Mouse (Mus musculus) lung, embryonic 14.5 days (tissue): ENCODE data around the gene Ripor2. TPM values are rescaled to one million over a fixed set of nuclear protein-coding genes. Genes with fewer than 3 reads are reported as not detected.

Source experiments
- ATAC-seq: fragments of 200-750 bp; cut with Nextera tagmentation; 2 replicates; pipeline ENCODE4 v1.8.0; 2017; ENCODE audit warnings: mild to moderate bottlenecking, moderate TSS enrichment, moderate library complexity; ENCODE audit not compliant: insufficient read depth
- DNase-seq: peaks from one replicate; pipeline ENCODE4 v3.0.0-alpha.2; 2015
- H3K27ac ChIP-seq: fragments of 300-500 bp; sonication (generic); 2 replicates; pipeline ENCODE4 v1.5.1; 2014; ENCODE audit warnings: low read depth, mild to moderate bottlenecking, moderate library complexity
- H3K27me3 ChIP-seq: fragments of 300-500 bp; sonication (generic); 2 replicates; pipeline ENCODE4 v1.6.1; 2014; ENCODE audit warnings: low read length, control low read depth; ENCODE audit not compliant: insufficient read depth
- H3K36me3 ChIP-seq: fragments of 300-500 bp; sonication (generic); 2 replicates; pipeline ENCODE4 v1.6.1; 2014; ENCODE audit warnings: control low read depth; ENCODE audit not compliant: insufficient read depth
- H3K4me1 ChIP-seq: fragments of 300-500 bp; sonication (generic); 2 replicates; pipeline ENCODE4 v1.6.1; 2014; ENCODE audit warnings: antibody characterized with exemption, control low read depth; ENCODE audit not compliant: insufficient read depth
- H3K4me2 ChIP-seq: fragments of 300-500 bp; sonication (generic); 2 replicates; pipeline ENCODE4 v1.6.1; 2014; ENCODE audit warnings: mild to moderate bottlenecking
- H3K4me3 ChIP-seq: fragments of 300-500 bp; sonication (generic); 2 replicates; pipeline ENCODE4 v1.5.1; 2014; ENCODE audit warnings: low read depth, low read length
- H3K9ac ChIP-seq: fragments of 300-500 bp; sonication (generic); 2 replicates; pipeline ENCODE4 v1.6.1; 2014
- H3K9me3 ChIP-seq: fragments of 300-500 bp; sonication (generic); 2 replicates; pipeline ENCODE4 v1.6.1; 2016; ENCODE audit warnings: low read depth, low read length, control low read depth
- CTCF ChIP-seq: IDR thresholded peaks from 2 replicates; pipeline ENCODE4 v1.5.1; 2016; ENCODE audit warnings: antibody characterized with exemption, low read depth
- WGBS: fragments of 180-500 bp; shearing (Covaris S2); extraction: QIAGEN DNeasy Blood & Tissue Kit; methylation state at CpG from one replicate; pipeline ENCODE4 v1.1.7; 2014; 5-methylcytosine and 5-hydroxymethylcytosine counted together
- polyA plus RNA-seq: library from polyadenylated mRNA; unstranded; fragments of >200 nt; fragmentation: Nextera tagmentation; extraction: Ambion mirVana; gene quantifications from 2 replicates; pipeline ENCODE4 v1.2.1, GENCODE M21; 2014

Ripor2 gene
- polyA plus RNA-seq, 1 experiment from 2014 or later: 5.6 TPM

GRCm38 (mm10) chr13:24599631-24600041, 17.6 kb downstream of the Ripor2 start:
- Histone ChIP-seq H3K4me2 (no peak overlapping the region), H3K27ac (no peak overlapping the region), H3K9ac (no peak overlapping the region), H3K4me1 (peaks cover 14% of the 10 kb centered on the region), H3K36me3 (no peaks in the 10 kb centered on the region), H3K4me3 (no peak overlapping the region), H3K9me3 (no peaks in the 10 kb centered on the region; the same call in 1 of the 2 replicates), H3K27me3 (no peaks in the 10 kb centered on the region)
- ATAC-seq: no peak
- no peak for TF ChIP-seq CTCF
- WGBS: 81% methylated on average over 11 of the region's 11 CpGs
- no peak for DNase-seq

- DNase-seq (peak; percentile 60), ATAC-seq (peak; percentile 28; the same call in 1 of the 2 replicates)
- Histone ChIP-seq H3K36me3 (no peaks in the 10 kb centered on the region), H3K9me3 (no peaks in the 10 kb centered on the region), H3K4me3 (no peak overlapping the region), H3K4me1 (peaks cover 22% of the 10 kb centered on the region), H3K4me2 (peak overlapping the region; percentile 46), H3K9ac (no peak overlapping the region), H3K27me3 (no peaks in the 10 kb centered on the region), H3K27ac (peak overlapping the region; percentile 78)
- TF ChIP-seq CTCF: no peak
- 11% methylated on average over 4 of the region's 4 CpGs for WGBS
Observed at GRCm38 (mm10) chr13:24602978-24603377, 21.0 kb downstream of the Ripor2 start.

- 8% methylated on average over 11 of the region's 11 CpGs for WGBS
- H3K27me3 ChIP-seq: no peaks in the 10 kb centered on the region
- TF ChIP-seq CTCF: peak; percentile 16; the same call in 1 of the 2 replicates
- DNase-seq: peak; percentile 79
- peak; percentile 65 for ATAC-seq
- no peaks in the 10 kb centered on the region for H3K9me3 ChIP-seq
- H3K4me3 ChIP-seq: no peak overlapping the region
- H3K4me1 ChIP-seq: peaks cover 19% of the 10 kb centered on the region
- H3K36me3 ChIP-seq: no peaks in the 10 kb centered on the region
- H3K27ac ChIP-seq: peak overlapping the region; percentile 78
- peak overlapping the region; percentile 46 for H3K4me2 ChIP-seq
- no peak overlapping the region for H3K9ac ChIP-seq
Observed at GRCm38 (mm10) chr13:24603591-24604009, 21.6 kb downstream of the Ripor2 start.

- TF ChIP-seq CTCF: no peak
- 0 out of 2 replicates have a peak, but pooled peaks have one; percentile 12 for ATAC-seq
- WGBS: 24% methylated on average over 3 of the region's 4 CpGs
- Histone ChIP-seq H3K4me1 (peaks cover 19% of the 10 kb centered on the region), H3K4me3 (no peak overlapping the region), H3K36me3 (no peaks in the 10 kb centered on the region), H3K9ac (no peak overlapping the region), H3K27me3 (no peaks in the 10 kb centered on the region), H3K9me3 (no peaks in the 10 kb centered on the region), H3K27ac (no peak overlapping the region), H3K4me2 (peak overlapping the region; percentile 46; the same call in 1 of the 2 replicates)
- DNase-seq: no peak
Observed at GRCm38 (mm10) chr13:24604096-24604495, 22.1 kb downstream of the Ripor2 start.

GRCm38 (mm10) chr13:24604761-24605591, 23.0 kb downstream of the Ripor2 start:
- H3K36me3 ChIP-seq: no peaks in the 10 kb centered on the region

GRCm38 (mm10) chr13:24605755-24606154, 23.8 kb downstream of the Ripor2 start:
- no peak overlapping the region for H3K27ac ChIP-seq
- no peak overlapping the region for H3K4me3 ChIP-seq
- no peak for DNase-seq
- ATAC-seq: no peak
- H3K9ac ChIP-seq: no peak overlapping the region
- TF ChIP-seq CTCF: no peak
- 71% methylated on average over 5 of the region's 5 CpGs for WGBS
- no peaks in the 10 kb centered on the region for H3K9me3 ChIP-seq
- H3K36me3 ChIP-seq: no peaks in the 10 kb centered on the region
- H3K4me1 ChIP-seq: peaks cover 19% of the 10 kb centered on the region
- H3K4me2 ChIP-seq: no peak overlapping the region
- no peaks in the 10 kb centered on the region for H3K27me3 ChIP-seq

More at GRCm38 (mm10) chr13:24604761-24605591, 23.0 kb downstream of the Ripor2 start:
- peak overlapping the region; percentile 18; the same call in 1 of the 2 replicates for H3K4me3 ChIP-seq
- H3K9me3 ChIP-seq: no peaks in the 10 kb centered on the region
- peak; percentile 36; the same call in 1 of the 2 replicates for ATAC-seq
- peak overlapping the region; percentile 59 for H3K4me2 ChIP-seq
- 0 out of 2 replicates have a peak overlapping the region, but pooled peaks have one; percentile 5 for H3K27ac ChIP-seq
- no peak for TF ChIP-seq CTCF
- H3K9ac ChIP-seq: no peak overlapping the region
- no peaks in the 10 kb centered on the region for H3K27me3 ChIP-seq
- peaks cover 19% of the 10 kb centered on the region for H3K4me1 ChIP-seq
- 7% methylated on average over 20 of the region's 20 CpGs for WGBS
- peak; percentile 50 for DNase-seq

GRCm38 (mm10) chr13:24607961-24608360, 26.0 kb downstream of the Ripor2 start:
- Histone ChIP-seq H3K9ac (no peak overlapping the region), H3K36me3 (no peaks in the 10 kb centered on the region), H3K27ac (no peak overlapping the region), H3K9me3 (no peaks in the 10 kb centered on the region), H3K27me3 (no peaks in the 10 kb centered on the region), H3K4me3 (no peak overlapping the region), H3K4me2 (no peak overlapping the region), H3K4me1 (peaks cover 19% of the 10 kb centered on the region)
- no peak for TF ChIP-seq CTCF
- ATAC-seq (no peak), DNase-seq (no peak)
- 87% methylated on average over 4 of the region's 4 CpGs for WGBS
